Mouse (Mus musculus) frontal cortex, adult 2 months (tissue): ENCODE data around the gene Nfix. TPM values are rescaled to one million over a fixed set of nuclear protein-coding genes. Genes with fewer than 3 reads are reported as not detected.

Experiments used
- DNase-seq, 2 experiments: peaks; one replicate each; pipeline ENCODE4 v3.0.0; 2022; ENCODE audit warnings: low spot score in 1 of 2; ENCODE audit errors: extremely low spot score in 1 of 2
- polyA plus RNA-seq: library from polyadenylated mRNA; depleted of rRNA; stranded (reverse); fragments of >200 nt; gene quantifications from 2 replicates; pipeline ENCODE4 v1.2.3, GENCODE M21; 2012

Gene Nfix
- polyA plus RNA-seq, 1 experiment: 51.3 TPM

DNA sequence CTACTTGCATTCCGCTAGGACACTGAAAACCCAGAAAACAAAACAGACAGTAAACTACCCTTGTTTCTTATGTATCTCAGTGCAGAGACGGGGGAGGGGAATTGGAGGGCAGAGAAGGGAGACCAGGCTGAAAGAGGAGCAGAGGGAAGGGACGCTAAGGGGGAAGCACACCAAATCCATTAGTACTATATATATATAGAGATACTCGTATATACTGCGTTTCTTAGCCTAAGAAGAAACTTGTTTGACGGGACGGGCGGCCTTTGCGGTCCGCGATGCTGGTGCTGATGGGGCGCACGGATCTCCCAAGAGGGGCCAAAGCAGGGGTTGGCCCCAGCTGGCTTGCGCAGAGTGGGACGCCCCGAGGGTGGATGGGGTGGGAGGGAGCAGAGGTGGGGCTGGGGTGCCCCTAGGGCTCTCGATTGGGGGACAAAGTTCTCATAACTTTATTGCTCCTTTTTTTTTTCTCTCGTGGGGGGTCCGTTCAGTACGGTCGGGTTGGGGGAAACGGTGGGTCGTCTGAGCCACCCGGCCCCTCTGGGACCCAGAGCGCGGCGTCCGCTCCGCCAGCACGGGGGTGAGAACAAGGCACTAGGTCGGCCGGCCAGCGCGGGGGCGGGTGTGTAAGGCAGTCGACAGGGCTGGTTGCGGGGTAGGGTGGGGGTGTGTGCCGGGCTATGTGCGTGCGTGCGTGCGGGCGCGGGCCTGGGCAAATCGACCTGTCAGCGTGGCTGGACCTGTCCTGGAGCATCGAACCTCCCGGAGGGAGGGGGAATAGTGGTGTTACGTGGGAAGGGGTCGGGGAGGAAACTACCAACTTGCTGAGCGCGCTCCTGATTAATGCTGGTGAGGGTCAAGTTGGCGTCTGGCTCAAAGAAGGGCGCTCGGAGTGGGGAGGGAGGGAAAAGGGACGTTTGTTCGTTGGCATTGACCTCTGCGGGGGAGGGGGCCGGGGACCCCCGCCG is 95.0 kb downstream of the Nfix start:
- no peak for DNase-seq

DNA sequence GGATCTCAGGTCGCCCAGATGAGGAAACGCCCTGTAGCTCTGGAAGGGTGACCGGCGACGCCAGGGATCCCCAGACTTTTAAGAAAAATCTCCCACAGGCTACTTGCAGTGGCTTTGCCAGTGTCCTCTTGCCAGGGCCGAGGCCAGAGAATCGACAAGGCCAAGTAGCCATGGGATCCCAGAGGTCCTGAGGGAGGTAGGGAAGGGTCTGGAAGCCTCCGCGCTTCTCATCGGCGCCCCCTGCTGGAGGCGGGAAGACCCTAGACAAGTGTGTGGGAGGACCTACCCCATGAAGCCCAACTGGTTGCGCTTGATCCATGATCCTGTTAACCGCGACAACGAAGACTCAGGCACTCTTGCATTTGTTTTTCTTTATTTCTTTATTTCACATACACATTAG is 95.8 kb downstream of the Nfix start:
- peak in 1 of 2 experiments; percentile 72 for DNase-seq

DNA sequence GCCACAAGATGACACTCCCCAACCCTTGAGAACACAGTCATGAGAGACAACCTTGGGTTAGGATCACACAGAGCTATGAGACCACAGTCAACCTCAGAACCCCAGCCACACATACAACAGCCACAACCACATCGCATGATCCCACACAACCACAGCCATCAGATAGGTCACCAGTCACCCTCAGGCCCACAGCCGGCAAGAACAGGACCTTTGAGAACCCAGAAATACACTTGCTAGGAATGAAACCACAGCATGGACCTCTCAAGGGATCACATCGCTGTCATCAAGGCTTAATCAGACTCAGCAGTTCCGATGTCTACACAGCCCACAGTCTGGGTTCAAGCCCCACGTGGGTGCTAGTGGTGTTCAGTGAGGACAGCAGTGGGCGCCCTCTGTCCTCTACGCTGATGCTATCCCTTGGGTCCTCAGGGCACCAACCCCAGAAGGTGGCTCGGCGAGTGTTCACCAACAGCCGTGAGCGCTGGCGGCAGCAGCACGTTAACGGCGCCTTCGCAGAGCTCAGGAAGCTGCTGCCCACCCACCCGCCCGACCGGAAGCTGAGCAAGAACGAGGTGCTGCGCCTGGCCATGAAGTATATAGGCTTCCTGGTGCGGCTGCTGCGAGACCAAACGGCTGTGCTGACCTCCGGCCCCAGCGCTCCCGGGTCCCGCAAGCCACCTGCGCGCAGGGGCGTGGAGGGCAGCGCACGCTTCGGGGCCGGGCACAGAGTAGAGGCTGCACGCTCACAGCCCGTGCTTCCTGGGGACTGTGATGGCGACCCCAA is 96.5 kb downstream of the Nfix start:
- DNase-seq: no peak

DNA sequence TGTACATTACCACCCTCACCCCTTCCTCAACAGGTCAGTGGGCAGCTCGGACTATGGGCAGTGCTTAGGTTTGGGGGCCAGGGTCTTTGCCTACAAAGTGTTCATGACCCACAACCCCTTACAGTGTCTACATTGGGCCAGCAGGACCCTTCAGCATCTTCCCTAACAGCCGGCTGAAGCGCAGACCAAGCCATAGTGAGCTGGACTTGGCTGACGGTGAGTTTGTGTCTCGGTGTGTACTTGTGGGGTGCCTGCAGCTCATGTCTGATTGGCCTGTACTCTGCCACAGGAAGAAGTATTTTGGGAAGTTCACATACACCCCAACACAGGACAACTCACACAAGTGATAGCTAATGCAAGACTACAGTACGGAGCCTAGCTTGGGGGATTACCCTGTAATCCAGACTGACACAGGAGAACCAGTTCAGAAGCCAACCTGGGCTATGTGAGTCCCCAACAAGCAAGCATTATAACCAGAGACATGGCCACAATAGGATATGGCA is 97.1 kb downstream of the Nfix start:
- no peak for DNase-seq

DNA sequence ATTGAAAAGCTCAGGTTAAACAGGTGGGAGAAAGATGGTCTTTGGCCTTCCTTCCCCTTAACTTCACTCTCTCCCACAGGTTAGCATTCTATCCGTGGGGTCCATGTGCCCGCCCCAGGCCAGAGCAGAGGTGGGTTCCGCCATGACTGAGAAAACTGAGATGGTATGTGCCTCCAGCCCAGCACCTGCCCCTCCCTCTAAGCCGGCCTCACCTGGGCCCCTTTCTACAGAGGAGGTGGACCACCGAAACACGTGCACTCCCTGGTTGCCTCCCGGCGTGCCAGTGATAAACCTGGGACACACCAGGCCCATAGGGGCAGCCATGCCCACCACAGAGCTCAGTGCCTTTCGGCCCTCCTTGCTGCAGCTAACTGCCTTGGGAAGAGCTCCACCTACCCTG is 97.6 kb downstream of the Nfix start:
- no peak for DNase-seq

DNA sequence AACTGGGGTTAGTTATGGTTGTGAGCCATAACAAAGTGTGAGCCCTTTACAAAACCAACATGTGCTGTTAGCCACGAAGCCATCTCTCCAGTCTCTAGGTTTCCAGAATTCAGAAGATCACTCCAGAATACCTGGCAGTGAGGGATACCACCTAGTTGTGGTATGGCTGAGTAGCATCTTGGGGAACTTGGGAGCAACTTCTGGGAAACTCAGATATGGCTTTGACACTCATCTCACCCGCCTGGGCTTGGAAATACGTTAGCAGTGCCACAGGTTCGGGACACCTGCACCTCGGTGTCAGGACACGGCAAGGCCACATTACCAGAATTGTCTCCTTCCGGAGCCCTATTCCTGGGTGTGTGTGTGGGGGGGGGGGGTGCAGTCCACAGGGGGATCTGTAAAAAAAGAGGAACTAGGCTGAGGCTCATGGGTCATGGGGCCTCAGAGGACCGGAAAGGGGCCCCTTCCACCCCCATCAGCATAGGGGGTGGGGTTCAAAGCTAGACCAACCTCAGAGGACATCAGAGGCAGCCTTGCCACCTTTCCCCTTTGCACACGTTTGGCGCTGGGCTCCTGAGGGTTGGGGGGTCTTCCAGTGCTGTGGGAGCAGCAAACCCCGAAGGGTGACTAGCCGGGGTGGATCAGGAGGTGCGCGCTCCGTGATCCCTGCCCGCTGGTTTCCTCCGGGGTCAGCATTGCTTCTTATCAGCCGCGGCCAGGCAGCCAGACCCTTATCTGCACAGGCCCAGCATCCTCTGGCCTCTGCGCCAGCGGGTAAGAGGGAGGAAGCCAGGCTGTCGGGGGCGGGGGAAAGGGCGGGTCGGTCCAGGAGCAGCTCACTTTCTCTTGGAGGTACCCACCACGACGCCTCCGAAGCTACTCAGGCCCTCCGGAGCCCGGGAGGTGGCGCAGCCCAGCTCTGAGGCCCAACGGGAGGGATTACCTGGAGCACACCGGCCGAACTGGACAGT is 98.9 kb downstream of the Nfix start, which contains the start of gene Lyl1:
Gene Lyl1 (plus strand): TSS at position 517 of the 971 bp plus-strand sequence.
- DNase-seq: no peak

DNA sequence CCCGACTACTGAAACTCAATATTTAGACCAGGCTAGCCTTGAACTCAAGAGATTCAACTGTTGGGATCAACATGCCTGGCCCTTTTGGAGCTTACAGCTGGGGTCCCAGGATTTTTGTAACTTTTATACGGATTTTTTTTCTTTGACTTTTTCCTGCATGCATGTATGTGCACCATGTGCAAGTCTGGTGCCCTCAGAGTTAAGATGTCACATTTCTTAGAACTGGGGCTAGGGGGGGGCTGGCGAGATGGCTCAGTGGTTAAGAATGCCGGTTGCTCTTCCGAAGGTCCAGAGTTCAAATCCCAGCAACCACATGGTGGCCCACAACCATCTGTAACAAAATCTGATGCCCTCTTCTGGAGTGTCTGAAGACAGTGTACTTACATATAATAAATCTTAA is 99.6 kb downstream of the Nfix start:
- DNase-seq: no peak

DNA sequence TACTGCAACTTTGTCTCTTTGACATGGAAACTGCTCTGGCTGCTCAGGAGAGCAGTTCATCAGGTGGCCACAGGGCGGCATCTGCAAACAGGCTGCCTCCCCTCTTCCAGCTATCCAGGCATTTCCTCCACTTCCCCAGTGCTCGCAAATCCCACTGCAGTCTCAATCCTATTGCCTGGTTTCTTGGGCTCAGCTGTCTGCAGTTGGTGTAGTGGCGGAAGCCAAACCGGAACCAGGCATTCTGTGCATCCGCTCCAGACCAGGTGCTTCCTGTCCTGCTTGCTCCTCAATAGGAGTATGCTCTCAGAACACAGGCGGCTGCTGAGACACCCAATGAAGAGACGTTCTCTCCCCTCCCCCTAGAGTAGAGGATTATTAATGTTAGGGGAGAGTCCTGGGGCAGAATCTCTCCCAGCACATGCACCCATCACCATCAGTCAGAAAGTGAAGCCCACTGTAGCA is 100.3 kb downstream of the Nfix start:
- peak in 1 of 2 experiments; percentile 69 for DNase-seq

DNA sequence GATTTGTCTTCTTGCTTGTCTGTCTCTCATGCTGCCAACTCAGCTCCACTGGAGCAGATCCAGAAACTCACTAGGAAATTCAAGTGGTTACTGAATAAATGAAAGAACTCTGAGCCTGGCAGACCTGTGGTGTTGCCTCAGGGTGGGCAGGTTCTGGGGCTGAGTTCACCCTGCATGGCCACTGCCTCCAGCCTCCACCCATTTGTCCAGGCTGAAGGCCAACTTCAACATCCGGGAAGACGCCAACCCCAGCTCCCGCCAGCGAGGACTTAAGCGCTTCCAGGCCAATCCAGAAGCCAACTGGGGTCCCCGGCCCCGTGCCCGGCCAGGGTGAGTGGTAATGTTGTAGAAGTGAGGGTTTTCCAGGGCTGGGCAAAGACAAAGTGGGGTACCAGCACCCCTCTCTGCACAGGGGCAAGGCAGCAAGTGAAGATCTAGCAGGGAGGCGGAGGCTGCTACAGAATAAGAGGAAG is 101.2 kb downstream of the Nfix start:
- DNase-seq: no peak

DNA sequence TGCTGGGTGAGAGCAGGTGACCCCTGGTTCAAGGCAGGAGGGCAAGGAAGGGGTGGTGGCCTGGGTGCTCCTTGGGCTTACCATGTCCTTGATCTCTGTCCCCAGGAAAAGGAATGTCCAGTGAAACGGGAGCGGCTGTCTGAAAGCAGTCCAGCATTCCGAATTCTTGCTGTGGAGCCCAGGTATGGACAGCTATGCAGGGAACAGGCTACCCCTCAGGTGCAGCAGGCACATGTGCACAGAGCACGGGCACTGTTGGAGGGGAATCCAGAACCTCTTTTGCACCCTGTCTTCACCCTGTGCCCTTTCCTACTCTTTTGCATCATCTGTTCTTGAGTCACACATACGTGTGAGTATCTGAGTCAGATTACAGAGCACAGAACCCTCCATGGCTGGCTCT is 101.9 kb downstream of the Nfix start:
- no peak for DNase-seq

DNA sequence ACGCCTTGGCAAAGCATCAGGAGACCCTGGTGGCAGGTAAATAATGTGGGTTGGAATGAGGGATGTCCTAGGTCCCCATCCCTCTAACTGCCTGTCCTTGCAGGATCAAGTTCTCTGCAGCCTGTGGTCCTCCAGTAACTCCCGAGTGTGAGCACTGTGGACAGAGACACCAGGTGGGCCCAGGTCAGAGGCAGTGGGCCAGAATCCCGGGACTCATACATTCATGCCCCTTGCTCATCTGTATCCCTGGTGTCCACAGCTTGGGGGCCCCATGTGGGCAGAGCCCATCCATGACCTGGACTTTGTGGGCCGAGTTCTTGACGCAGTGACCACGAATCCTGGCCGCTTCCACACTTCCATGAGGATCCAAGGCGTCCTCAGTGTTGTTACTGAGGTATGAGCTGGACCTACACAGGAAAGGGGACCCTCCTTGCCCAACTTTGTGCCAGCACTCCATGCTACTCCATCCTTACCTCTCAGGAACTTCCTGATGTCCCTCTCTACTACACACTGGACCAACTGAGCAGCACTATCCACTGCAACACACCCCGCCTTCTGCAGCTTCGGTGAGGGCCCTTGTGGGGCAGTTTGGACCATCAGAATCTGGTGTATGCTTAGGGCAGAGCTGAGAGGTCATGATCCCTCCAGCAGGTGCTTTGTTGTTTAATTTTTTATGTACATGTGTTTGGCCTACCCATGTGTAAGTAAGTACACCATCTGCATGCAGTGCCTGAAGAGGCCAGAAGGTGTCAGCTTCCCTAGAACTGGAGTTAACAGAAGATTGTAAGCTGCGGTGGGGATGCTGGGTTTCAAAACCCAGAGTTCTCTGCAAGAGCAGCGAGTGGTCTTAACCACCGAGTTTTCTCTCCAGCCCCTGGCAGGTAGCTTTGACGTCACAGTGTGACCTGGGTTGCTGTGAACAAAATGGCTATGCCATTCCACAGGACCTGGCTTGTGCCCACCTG is 102.7 kb downstream of the Nfix start:
- peak in 1 of 2 experiments; percentile 61 for DNase-seq

DNA sequence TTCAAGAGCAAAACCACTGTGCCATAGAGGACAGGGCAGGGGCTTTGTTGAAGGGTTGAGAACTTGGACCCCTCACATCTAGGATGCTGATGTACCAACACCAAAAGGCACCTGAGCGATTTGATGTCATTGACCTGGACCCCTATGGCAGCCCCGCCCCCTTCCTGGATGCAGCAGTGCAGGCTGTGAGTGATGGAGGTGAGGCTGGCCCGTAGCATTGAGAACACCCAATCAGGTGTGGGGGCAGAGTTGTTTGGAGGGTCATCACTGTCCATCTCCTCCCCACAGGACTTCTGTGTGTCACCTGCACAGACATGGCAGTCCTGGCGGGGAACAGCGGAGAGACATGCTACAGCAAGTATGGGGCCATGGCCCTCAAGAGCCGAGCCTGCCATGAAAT is 105.0 kb downstream of the Nfix start:
- DNase-seq: no peak

DNA sequence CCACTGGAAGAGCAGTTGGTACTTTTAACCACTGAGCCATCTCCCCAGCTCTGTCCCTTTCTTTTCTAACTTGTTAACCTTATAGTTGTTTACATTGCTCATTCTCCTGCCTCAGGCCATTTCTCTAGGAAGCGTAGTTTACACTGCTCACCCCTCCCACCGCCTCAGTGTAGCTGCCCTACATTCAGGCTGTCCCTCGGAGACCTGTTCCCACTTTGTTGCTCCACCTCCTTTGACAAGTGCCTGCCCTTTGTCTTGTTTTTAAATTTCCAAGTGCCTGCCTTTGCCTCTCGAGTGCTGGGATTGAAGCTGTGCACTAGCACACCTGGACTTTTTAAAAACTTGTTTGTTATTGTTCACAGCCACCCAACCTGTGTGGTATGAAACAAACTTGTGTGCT is 106.8 kb downstream of the Nfix start:
- no peak for DNase-seq

DNA sequence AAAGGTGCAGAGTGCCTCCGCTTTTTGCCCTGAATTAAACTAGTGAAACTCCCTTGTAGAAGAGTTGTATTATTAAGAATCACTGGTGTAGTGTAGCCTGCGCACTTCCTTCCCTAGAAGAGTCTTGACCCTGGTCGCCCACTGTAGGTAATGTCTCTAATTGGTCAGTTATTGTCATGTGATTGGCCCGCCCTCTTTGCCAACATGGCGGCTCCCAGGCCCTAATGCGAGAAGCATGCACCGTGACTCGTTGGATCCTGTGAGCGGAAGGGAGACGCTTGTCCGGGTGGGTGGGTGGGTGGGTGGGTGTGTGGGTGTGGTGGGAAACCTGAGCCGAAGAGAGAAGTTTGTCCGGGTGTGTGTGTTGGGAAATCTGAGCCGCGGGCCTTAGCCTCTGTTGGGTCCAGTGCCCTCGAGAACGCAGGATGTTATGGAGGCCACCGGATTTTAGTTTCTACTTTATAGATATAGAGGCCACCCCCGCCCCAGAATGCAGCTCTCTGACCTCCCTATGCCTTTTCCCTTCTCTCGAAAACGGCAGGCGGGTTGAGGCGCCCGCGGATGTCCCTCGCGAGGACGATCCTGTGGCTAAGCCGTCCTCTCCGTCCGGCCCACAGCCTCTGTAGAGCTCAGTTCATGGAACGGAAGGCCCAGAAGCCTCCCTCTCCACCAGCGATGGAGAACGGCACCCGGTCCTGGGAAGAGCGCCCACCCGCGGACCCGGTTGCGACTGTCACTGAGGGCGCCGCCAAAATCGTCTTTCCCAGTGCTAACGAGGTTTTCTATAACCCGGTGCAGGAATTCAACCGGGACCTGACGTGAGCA is 110.8 kb downstream of the Nfix start:
- DNase-seq: peak; percentile 85 to 96

DNA sequence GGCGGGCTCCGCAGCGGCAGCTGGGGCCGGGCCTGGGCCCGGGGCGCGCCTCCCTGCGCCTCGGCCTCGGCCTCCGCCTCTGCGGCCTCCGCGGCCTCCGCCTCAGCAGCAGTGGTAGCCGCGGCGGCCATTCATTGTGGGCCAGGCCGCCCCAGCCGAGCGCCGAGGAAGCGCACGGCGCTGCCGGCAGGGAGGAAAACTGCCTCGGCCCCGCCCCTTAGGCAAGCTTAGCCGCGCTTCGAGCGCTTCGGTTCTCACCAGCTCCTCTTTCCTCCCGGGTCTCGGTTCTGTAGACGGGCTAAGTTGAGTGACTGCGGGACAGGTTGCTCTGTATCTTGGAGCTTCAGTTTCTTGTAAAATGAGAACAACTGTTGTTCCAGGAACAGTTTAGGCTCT is 112.4 kb downstream of the Nfix start, which contains the start of gene Nacc1:
Gene Nacc1 (minus strand): TSS at position 158 of the 396 bp plus-strand sequence.
- DNase-seq: peak in 1 of 2 experiments; percentile 87

DNA sequence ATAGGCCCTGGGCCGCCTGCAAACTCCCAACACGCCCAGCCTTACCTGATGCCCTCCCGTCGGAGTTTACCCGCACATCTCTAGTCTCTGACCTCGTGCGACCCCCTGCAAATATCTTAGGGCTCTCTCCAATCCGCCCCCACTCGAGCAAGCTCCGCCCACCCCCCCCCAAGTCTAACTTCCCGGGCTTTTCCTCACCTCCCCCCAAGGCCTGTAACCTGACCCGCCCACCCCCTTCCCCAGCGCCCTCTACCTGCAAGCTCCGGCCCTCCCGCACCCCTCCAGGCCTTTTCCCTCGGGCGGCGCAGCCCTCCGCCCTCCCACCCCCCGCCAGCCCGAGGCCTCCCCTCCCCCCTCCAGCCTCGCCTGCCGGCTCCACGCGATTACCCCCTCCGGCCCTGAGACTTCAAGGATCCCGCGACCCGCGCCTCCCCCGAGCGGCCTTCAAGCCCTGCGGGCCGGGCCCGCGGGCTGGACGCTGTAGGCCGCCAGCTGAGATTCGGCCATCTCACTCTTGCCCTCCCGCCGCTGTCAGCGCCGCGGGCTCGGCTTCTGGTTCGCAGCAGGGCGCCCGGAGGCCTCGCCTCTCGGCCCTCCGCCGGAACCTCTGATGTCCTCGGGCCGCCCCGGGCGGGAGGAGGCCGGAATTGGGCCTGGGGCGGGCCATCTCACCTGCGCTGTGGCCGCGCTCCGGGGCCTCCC is 113.0 kb downstream of the Nfix start:
- no peak for DNase-seq
